Mouse (Mus musculus): Measurements from ENCODE around the gene Gstm1. TPM values are rescaled to one million over a fixed set of nuclear protein-coding genes. Genes with fewer than 3 reads are reported as not detected.
A peak's percentile ranks its signal among the peaks of the same experiment; 100 is the strongest.
"Not testable (repeated sequence)": the region's sequence is repeated elsewhere in the genome, so short reads cannot be mapped to it uniquely, and the experiment has no call there.

Gene Gstm1
- polyA plus RNA-seq, 1 experiment from 2014 or later: 415 TPM

- 56% methylated on average over 5 of the region's 5 CpGs for WGBS (ENCODE audit: insufficient replicate concordance)
- Histone ChIP-seq H3K36me3 (replicated peaks) (no peaks in the 10 kb centered on the region), H3K9me3 (replicated peaks) (no peaks in the 10 kb centered on the region), H3K4me1 (replicated peaks) (0 out of 2 replicates have a peak, but pooled peaks cover 8% of the 10 kb centered on the region), H3K4me3 (replicated peaks) (no peak overlapping the region), H3K9ac (no peak overlapping the region), H3K27ac (replicated peaks) (no peak overlapping the region), H3K27me3 (no peaks in the 10 kb centered on the region), H3K4me2 (no peak overlapping the region)
- ATAC-seq (ENCODE audit: insufficient read depth): no peak
These were observed 15.4 kb upstream of the Gstm1 start for GRCm38 (mm10) chr3:108033156-108033555.

- no peak overlapping the region for H3K9ac ChIP-seq
- H3K4me1 ChIP-seq (replicated peaks): 0 out of 2 replicates have a peak, but pooled peaks cover 8% of the 10 kb centered on the region
- H3K4me2 ChIP-seq: no peak overlapping the region
- H3K4me3 ChIP-seq (replicated peaks): no peak overlapping the region
- H3K27me3 ChIP-seq: no peaks in the 10 kb centered on the region
- no peak overlapping the region for H3K27ac ChIP-seq (replicated peaks)
- no peak for ATAC-seq (ENCODE audit: insufficient read depth)
- H3K36me3 ChIP-seq (replicated peaks): no peaks in the 10 kb centered on the region
- no peaks in the 10 kb centered on the region for H3K9me3 ChIP-seq (replicated peaks)
These were observed 14.3 kb upstream of the Gstm1 start for GRCm38 (mm10) chr3:108032113-108032512.

- no peaks in the 10 kb centered on the region for H3K36me3 ChIP-seq (replicated peaks)
- 0 out of 2 replicates have a peak, but pooled peaks cover 19% of the 10 kb centered on the region for H3K4me1 ChIP-seq (replicated peaks)
- H3K9ac ChIP-seq: no peak overlapping the region
- H3K4me3 ChIP-seq (replicated peaks): no peak overlapping the region
- no peaks in the 10 kb centered on the region for H3K27me3 ChIP-seq
- 60% methylated on average over 4 of the region's 4 CpGs for WGBS (ENCODE audit: insufficient replicate concordance)
- H3K9me3 ChIP-seq (replicated peaks): no peaks in the 10 kb centered on the region
- H3K27ac ChIP-seq (replicated peaks): 0 out of 2 replicates have a peak overlapping the region, but pooled peaks have one; percentile 19
- no peak overlapping the region for H3K4me2 ChIP-seq
- ATAC-seq (ENCODE audit: insufficient read depth): no peak
These were observed 11.0 kb upstream of the Gstm1 start for GRCm38 (mm10) chr3:108028641-108029365.

DNA sequence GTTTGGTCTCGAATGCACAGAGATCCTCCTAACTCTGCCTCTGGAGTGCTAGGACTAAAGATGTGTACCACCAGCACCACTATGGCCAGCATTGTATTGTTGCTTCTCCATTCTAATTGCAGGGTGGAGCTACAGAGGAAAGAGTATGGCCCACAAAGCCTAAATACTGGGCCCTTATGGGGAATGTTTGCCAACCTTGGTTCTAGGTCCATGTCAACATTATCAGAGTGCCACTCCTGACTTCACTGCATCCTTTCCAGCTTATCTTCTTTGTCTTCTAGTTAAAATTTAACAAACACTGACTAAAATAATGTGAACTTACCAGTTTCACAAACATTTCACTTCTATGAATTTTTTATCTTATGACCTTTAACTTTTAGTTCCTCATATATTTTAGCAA is 8.8 kb upstream of the Gstm1 start:
- no peak for ATAC-seq (ENCODE audit: insufficient read depth)
- Histone ChIP-seq H3K27ac (replicated peaks) (no peak overlapping the region), H3K4me1 (replicated peaks) (peaks cover 30% of the 10 kb centered on the region; the same call in 1 of the 2 replicates), H3K27me3 (no peaks in the 10 kb centered on the region), H3K4me3 (replicated peaks) (no peak overlapping the region), H3K36me3 (replicated peaks) (no peaks in the 10 kb centered on the region), H3K9ac (no peak overlapping the region), H3K4me2 (no peak overlapping the region), H3K9me3 (replicated peaks) (no peaks in the 10 kb centered on the region)
- 45% methylated on average over 1 of the region's 1 CpGs for WGBS (ENCODE audit: insufficient replicate concordance)

DNA sequence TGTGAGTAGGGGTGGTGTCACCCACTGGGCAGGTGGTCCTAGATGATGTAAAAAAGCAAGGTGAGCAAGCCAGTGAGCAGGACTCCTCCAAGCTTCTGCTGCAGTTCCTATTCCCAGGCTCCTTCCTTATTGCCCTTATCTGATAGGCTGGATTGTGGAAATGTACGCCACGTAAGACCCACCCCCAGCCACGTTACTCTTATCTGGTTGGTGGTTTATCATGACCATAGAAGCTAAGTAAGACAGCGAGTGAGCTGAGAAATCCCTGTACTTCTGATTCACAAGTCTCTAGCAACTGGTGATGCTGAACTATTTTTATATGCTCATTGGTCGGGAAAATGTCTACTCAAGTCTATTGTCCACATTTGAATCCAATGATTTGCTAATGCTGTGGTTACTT is 8.3 kb upstream of the Gstm1 start:
- ATAC-seq (ENCODE audit: insufficient read depth): no peak
- Histone ChIP-seq H3K9me3 (replicated peaks) (no peaks in the 10 kb centered on the region), H3K4me3 (replicated peaks) (no peak overlapping the region), H3K4me2 (no peak overlapping the region), H3K27ac (replicated peaks) (0 out of 2 replicates have a peak overlapping the region, but pooled peaks have one; percentile 6), H3K9ac (no peak overlapping the region), H3K4me1 (replicated peaks) (peaks cover 30% of the 10 kb centered on the region; the same call in 1 of the 2 replicates), H3K27me3 (no peaks in the 10 kb centered on the region), H3K36me3 (replicated peaks) (no peaks in the 10 kb centered on the region)
- 28% methylated on average over 5 of the region's 5 CpGs for WGBS (ENCODE audit: insufficient replicate concordance)

DNA sequence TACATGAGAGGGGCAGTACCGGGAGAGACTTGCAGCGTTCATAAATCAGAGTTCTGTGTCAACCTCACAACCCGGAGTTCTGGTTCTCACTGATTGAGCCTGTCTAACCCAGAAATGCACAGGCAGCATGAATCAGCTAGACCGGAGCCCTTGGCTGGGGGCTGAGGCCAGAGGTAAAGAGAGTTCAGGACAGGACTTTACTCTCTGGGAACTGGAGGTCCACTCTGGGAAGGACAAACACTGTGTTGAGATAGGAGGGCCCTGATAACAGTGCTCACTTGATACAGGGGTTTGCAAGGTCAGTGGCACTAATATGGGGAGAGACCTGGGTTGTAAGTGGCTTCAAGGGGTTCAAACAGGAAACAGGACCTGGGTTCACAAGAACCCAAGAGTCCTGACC is 7.5 kb upstream of the Gstm1 start:
- Histone ChIP-seq H3K4me2 (no peak overlapping the region), H3K9ac (no peak overlapping the region), H3K27me3 (no peaks in the 10 kb centered on the region), H3K4me1 (replicated peaks) (peaks cover 30% of the 10 kb centered on the region; the same call in 1 of the 2 replicates), H3K36me3 (replicated peaks) (no peaks in the 10 kb centered on the region), H3K4me3 (replicated peaks) (no peak overlapping the region), H3K27ac (replicated peaks) (peak overlapping the region; percentile 39), H3K9me3 (replicated peaks) (no peaks in the 10 kb centered on the region)
- ATAC-seq (ENCODE audit: insufficient read depth): peak; percentile 59
- 44% methylated on average over 4 of the region's 4 CpGs for WGBS (ENCODE audit: insufficient replicate concordance)

DNA sequence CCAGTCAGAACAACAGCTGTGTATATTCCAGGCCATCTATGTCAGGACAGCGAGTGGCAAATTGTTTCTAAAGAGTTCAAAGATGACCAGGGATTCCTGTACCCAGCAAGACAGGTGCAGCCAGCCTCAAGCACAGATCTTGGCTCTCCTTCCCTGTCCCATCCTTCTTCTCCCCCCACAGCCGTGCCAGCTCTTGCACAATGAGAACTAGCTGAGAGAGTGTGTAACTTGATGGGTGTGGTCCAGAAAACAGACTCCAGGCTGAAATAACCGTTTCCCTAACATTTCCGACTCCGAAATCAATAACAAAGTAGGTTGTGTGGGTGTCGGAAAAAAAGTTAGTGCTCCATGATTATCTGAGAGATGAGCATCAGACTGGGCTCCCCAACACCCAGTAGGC is 4.9 kb upstream of the Gstm1 start:
- no peak overlapping the region; the same call in 1 of the 2 replicates for H3K4me2 ChIP-seq
- peaks cover 35% of the 10 kb centered on the region for H3K4me1 ChIP-seq (replicated peaks)
- no peak for ATAC-seq (ENCODE audit: insufficient read depth)
- no peak overlapping the region for H3K4me3 ChIP-seq (replicated peaks)
- 43% methylated on average over 6 of the region's 6 CpGs for WGBS (ENCODE audit: insufficient replicate concordance)
- no peaks in the 10 kb centered on the region for H3K27me3 ChIP-seq
- no peaks in the 10 kb centered on the region for H3K36me3 ChIP-seq (replicated peaks)
- H3K27ac ChIP-seq (replicated peaks): 0 out of 2 replicates have a peak overlapping the region, but pooled peaks have one; percentile 24
- no peaks in the 10 kb centered on the region for H3K9me3 ChIP-seq (replicated peaks)
- no peak overlapping the region for H3K9ac ChIP-seq

- H3K4me3 ChIP-seq (replicated peaks); H3K27me3 ChIP-seq; ATAC-seq (ENCODE audit: insufficient read depth); H3K9ac ChIP-seq; H3K9me3 ChIP-seq (replicated peaks); H3K27ac ChIP-seq (replicated peaks); H3K4me2 ChIP-seq; H3K36me3 ChIP-seq (replicated peaks): not testable (repeated sequence)
- H3K4me1 ChIP-seq (replicated peaks): peaks cover 34% of the 10 kb centered on the region
- 56% methylated on average over 11 of the region's 11 CpGs for WGBS (ENCODE audit: insufficient replicate concordance)
These were observed 2.7 kb upstream of the Gstm1 start for GRCm38 (mm10) chr3:108020351-108021022.

- WGBS (ENCODE audit: insufficient replicate concordance): 46% methylated on average over 3 of the region's 3 CpGs
- not testable (repeated sequence) for H3K27me3 ChIP-seq; ATAC-seq (ENCODE audit: insufficient read depth); H3K27ac ChIP-seq (replicated peaks); H3K4me2 ChIP-seq; H3K4me3 ChIP-seq (replicated peaks); H3K9ac ChIP-seq; H3K9me3 ChIP-seq (replicated peaks); H3K36me3 ChIP-seq (replicated peaks)
- peaks cover 32% of the 10 kb centered on the region for H3K4me1 ChIP-seq (replicated peaks)
These were observed 1.5 kb upstream of the Gstm1 start for GRCm38 (mm10) chr3:108019226-108019625.

DNA sequence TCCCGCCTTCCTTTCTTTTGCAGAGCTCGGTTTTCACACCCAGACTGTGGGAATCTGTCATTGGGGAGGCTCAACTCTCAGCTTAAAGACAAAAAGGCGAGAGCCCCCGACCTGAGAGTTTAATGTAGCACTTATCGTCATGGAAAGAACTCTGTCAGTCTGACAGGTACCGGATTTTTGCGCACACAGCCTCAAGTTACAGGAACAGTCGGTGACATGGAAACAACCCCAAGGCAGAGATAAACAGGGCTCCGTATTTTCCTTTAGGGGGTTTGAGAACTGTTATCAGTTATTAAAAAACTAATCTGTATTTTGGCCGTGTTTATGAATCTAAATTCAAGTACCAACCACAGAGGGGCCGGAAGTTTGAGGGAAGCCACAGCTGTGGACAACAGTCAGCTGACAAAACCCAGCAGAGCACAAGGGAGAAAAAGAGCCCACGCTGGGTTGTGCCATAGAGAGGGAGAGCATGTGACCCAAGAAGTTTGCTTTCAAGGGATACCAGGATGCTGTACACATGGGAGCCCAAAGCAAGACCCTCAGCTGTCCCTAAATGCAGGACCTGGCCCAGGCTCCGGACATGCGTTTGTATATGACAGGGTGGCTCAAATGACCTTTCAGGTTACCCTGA is 532 bp upstream of the Gstm1 start:
- Histone ChIP-seq H3K4me3 (replicated peaks) (peak overlapping the region; percentile 50), H3K9ac (no peak overlapping the region), H3K36me3 (replicated peaks) (no peaks in the 10 kb centered on the region), H3K27ac (replicated peaks) (peak overlapping the region; percentile 78), H3K4me2 (peak overlapping the region; percentile 65), H3K9me3 (replicated peaks) (no peaks in the 10 kb centered on the region), H3K27me3 (no peaks in the 10 kb centered on the region), H3K4me1 (replicated peaks) (peaks cover 37% of the 10 kb centered on the region)
- 12% methylated on average over 14 of the region's 14 CpGs for WGBS (ENCODE audit: insufficient replicate concordance)
- ATAC-seq (ENCODE audit: insufficient read depth): no peak

DNA sequence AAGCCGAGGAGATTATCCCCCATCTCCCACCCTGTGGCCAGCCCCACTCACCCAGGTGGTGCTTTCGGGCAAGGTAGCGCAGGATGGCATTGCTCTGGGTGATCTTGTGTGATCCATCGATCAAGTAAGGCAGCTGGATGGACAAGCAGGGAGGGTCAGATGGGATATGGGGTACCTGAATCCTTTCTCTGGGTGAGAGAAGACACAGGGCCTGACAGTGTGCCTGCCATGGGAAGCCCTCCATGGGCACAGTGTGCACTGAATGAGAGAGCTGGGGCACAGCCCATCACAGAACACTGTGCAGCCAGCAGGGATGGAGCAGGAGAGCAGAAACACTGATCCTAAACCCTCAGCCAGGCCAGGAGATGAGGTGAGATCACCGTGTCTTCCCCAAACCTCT is 1.3 kb downstream of the Gstm1 start:
- Histone ChIP-seq H3K4me1 (replicated peaks) (peaks cover 32% of the 10 kb centered on the region), H3K4me3 (replicated peaks) (peak overlapping the region; percentile 50), H3K4me2 (peak overlapping the region; percentile 65)
- ATAC-seq (ENCODE audit: insufficient read depth); H3K9me3 ChIP-seq (replicated peaks); H3K27ac ChIP-seq (replicated peaks); H3K36me3 ChIP-seq (replicated peaks); H3K27me3 ChIP-seq; H3K9ac ChIP-seq: not testable (repeated sequence)
- 71% methylated on average over 5 of the region's 5 CpGs for WGBS (ENCODE audit: insufficient replicate concordance)
